Mouse (Mus musculus): ENCODE data around the gene Ptpn6.

Ptpn6 gene

DNA sequence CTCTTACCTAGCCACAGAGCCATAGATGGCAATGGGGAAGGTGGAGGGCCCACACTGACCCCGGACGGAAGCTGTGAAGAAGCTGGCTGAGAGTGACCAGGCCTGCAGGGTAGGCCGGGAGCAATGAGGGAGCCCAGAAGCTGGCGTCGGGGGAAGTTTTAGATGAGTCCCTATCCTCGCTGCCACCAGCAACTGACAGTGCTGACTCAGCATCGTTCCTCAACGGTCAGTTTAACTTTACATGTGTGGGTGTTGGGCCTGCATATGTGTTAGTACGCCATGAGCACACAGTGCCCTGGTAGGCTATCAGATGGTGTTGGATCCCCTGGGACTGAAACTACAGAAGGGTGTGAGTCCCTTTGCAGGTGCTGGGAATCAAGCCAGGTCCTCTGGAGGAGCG is 14.0 kb downstream of the Ptpn6 start:
- no peak for DNase-seq

- peak; percentile 55 to 56 for DNase-seq
These were observed 15.0 kb downstream of the Ptpn6 start for GRCm38 (mm10) chr6:124723541-124723940.

DNA sequence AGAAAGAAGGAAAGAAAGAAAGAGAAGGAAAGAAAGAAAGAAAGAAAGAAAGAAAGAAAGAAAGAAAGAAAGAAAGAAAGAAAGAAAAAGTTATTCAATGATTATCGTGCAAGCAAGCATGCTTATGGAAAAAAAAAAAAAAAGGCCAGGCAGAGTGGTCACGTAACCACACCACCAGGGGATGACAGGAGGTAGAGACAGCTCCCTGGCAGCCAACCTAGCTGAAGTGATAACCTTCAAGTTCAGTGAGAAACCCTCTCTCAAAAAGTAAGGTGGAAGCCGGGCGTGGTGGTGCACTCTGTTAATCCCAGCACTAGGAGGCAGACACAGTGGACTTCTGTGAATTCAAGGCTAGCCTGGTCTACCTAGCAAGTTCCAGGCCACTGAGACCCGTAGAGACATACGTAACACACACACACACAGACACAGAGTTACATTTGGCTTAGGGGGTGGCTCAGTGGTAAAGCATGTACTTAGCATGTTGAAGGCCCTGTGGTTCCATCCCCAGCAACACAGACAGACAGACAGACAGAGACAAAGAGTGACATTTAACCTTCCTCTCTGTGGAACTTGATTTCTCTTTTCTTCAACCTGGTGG is 15.5 kb downstream of the Ptpn6 start:
- no peak for DNase-seq

DNA sequence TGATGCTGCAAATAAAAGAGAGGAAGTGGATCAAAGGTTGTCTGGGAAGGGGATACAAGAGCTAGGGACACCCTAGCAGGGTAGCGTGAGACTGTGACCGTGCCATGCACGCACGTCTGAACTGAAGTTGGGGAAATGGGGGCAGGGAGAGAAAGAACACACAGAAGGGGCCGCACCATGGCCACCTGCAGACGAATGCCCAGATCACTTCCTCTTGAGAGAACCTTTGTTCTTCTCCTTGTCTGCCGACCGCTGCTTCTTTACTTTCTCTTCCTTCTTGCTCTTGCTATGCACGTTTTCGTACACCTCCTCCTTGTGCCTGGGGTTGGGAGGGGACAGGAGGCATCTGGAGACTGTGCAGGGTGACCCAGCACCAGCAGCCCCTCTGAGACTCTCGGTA is 17.6 kb downstream of the Ptpn6 start:
- DNase-seq = peak; percentile 47 to 59

GRCm38 (mm10) chr6:124719354-124719978 is 19.0 kb downstream of the Ptpn6 start:
- no peak for DNase-seq

GRCm38 (mm10) chr6:124718703-124719102 is 19.8 kb downstream of the Ptpn6 start:
- DNase-seq = no peak

DNA sequence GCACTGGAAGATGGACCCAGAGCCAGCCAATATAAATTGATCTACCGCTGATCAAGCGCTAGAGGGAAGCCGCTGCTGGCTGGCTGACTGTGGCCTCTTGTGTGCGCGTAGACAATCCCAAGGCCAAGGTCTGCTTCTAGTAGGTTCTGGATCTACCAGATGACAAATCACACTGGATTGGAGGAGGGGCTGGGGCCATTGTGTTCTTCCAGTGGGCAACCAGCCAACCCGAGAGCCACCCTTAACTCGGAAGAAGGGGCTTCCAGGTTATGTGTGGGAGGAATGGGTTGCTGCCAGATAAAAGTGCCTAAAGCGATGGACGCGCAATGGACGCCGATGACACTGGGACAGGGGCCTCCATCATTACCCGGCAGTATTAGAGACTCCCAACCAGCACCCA is 20.5 kb downstream of the Ptpn6 start:
- no peak for DNase-seq

DNA sequence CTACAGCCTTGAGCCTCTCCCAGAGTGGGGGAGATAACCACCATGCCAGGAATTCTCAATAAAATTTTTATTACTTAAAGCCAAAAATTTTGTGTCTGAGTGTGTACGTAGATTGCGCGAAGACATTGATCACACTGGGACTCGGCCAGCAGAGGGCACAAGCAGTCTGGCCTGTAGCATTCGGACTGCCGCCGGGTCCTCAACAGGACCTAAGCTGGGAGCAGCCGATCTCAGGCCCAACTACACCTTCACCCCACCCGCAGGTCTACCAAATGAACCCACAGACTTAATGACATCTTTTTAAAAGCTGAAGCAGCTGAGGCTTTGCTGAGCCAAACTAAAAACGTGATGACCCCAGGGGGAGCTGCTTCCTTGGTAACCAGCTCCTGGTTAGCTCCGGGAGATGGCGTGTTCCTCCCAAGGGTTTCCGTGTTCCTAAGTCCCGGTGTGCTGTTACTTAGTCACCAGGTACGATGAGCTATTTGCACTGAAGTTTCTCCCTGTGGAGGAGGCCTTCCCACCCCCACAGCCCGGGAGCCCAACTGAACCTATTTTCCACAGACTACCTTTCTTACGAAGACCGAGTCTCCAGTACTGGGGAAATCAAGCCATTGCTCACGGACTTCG is 21.5 kb downstream of the Ptpn6 start:
- peak; percentile 57 to 70 for DNase-seq

GRCm38 (mm10) chr6:124712918-124713317 is 25.6 kb downstream of the Ptpn6 start:
- DNase-seq = no peak

- peak; percentile 95 to 97 for DNase-seq
These were observed 26.4 kb downstream of the Ptpn6 start, which contains the start of the genes Emg1 and Phb2 for GRCm38 (mm10) chr6:124711824-124712782. TSS of gene Emg1 (minus strand) at chr6:124712178. TSS of gene Phb2 (plus strand) at chr6:124712336.

DNA sequence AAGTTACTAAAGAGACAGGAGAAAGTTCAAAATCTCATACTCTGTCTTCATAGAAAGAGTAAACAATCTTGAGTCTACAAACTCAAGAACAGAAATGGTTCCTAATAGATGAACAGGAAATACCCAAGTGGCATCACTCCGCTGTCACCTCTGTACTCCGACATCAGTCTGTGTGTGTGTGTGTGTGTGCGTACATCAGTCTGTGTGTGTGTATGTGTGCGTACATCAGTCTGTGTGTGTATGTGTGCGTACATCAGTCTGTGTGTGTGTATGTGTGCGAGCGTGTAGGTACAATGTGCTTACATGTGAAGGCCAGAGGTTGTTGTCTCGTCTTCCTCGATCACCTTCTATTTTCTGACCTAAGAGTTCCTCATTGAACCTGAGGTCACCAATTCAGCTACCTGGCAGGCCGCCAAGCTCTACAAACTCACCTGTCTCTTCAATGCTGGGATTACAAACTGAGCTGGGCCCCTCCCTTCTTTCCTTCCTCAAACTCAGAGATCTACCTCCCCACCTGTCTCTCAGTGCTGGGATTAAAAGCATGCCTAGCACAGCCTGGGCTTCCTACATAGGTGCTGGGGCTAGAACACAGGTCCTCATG is 30.1 kb downstream of the Ptpn6 start:
- no peak for DNase-seq

GRCm38 (mm10) chr6:124706061-124706627 is 32.4 kb downstream of the Ptpn6 start:
- no peak for DNase-seq

GRCm38 (mm10) chr6:124704417-124704816 is 34.1 kb downstream of the Ptpn6 start:
- no peak for DNase-seq

DNA sequence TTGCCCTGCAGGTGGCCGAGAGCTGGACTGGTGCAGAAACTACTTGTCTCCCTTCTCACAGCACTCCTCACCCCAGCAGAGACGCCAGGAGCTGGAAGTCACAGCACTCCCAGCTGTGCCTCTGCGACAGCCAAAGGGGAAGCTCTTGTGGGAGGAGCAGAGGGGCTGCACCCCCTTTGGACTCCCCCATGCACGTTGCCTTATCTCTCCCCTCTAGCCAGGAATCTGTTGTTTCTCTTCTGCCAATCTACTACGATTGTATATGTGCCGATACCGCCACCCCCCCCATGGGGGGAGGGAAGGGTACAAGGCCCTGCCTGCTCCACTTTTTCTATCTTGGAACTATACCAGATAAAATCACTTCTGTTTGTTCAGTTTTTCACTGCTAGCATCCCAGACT is 34.7 kb downstream of the Ptpn6 start:
- no peak for DNase-seq

GRCm38 (mm10) chr6:124702784-124703103 is 35.8 kb downstream of the Ptpn6 start:
- DNase-seq = peak; percentile 61 to 81

DNA sequence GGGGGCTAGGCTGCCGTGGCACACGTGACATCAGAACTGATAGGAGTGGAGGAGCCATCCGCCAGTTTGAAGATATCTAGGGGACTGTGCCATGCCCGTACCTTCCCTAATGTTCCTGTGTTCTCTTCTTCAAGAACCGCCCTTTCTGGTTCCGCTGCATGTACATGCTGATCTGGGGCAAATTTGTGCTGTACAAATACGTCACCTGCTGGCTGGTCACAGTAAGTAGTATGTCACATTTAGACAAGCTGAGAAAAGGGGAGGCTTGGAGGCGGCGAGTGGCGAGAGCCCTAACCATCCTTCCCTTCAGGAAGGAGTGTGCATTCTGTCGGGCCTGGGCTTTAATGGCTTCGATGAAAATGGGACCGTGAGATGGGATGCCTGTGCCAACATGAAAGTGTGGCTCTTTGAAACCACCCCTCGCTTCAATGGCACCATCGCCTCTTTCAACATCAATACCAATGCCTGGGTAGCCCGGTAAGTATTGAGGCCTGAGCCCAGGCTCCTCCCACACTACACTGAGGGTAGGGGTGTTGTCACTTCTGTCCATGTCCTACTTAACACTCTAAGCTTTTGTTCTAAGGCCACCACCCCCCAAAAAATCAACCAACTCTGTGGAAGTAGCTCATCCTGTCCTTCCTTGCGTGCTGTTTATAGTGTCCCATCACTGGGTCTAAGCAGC is 36.3 kb downstream of the Ptpn6 start:
- DNase-seq = no peak

DNA sequence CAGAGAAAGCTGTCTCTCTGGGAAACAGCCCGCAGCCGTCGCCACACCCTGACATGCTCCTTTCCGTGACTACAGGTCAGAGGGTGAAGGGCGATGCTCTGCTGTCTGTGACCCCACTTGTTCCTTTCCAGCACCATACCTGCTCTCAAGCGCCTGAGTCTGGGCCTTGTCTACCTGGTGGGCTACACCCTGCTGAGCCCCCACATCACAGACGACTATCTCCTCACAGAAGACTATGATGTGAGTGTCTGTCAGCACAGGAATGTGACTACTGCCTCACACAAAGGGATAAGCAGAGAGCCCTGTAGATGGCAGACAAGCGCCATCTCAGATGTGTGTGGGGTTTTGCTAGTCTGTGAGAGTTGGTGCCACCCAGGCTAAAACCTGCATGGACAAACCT is 37.2 kb downstream of the Ptpn6 start:
- no peak for DNase-seq

- DNase-seq = no peak
These were observed 38.4 kb downstream of the Ptpn6 start for GRCm38 (mm10) chr6:124699962-124700610.

GRCm38 (mm10) chr6:124699366-124699765 is 39.1 kb downstream of the Ptpn6 start:
- no peak for DNase-seq

- no peak for DNase-seq
These were observed 39.8 kb downstream of the Ptpn6 start for GRCm38 (mm10) chr6:124698751-124699150.

- no peak for DNase-seq
These were observed 41.9 kb downstream of the Ptpn6 start for GRCm38 (mm10) chr6:124696441-124697150.

Measured in spleen, adult 18-20 months (tissue).